Mouse (Mus musculus) thymus, postnatal 10 days (tissue): ENCODE data around the gene Dnaaf5.

Experiments used
- DNase-seq, 2 experiments: peaks; one replicate each; pipeline ENCODE4 v3.0.0; 2021; ENCODE audit warnings: low spot score in 2 of 2

The Dnaaf5 gene

GRCm38 (mm10) chr5:139229716-139230115, 79.7 kb downstream of the Dnaaf5 start:
- no peak for DNase-seq

- no peak for DNase-seq
Observed at GRCm38 (mm10) chr5:139232083-139232482, 82.1 kb downstream of the Dnaaf5 start.

GRCm38 (mm10) chr5:139234423-139234822, 84.4 kb downstream of the Dnaaf5 start:
- no peak for DNase-seq
